In the genomic region with DNA sequence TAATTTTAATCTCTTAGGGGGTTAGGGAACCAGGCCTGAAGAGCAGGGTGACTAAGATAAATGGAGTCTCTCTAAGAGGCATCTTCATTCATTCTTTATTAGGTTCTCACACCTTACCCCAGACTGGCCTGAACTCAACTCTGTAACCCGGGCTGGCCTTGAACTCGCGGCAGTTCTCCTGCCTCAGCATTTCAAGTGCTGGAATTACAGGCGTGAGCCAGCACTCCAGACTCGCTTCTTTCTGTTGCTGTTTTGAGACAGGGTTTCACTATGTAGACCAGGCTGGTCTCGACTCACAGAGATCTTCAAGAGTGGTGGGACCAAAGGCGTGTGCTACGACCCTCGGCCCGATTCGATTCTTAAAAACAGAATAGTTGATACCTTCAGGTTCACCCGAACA, we compare ENCODE assay signal across 8 mouse cellular contexts. TPM values are rescaled to one million over a fixed set of nuclear protein-coding genes. Genes with fewer than 3 reads are reported as not detected.
DNase-seq lines count a peak whose midpoint lies in the region; ATAC-seq and TF ChIP-seq lines count a peak whose summit lies in the region.

No protein-coding gene starts in this region.

- H3K4me2 ChIP-seq in heart, embryonic 13.5 days: peak overlapping the region; percentile 77
- peak overlapping the region; percentile 79 for H3K4me2 ChIP-seq in kidney, postnatal 0 days (ENCODE audit: low read length)

- H3K9ac ChIP-seq in heart, embryonic 13.5 days: peak overlapping the region; percentile 86
- peak overlapping the region; percentile 77 for H3K9ac ChIP-seq in kidney, postnatal 0 days (ENCODE audit: low read depth, low read length)

- ATAC-seq in heart, embryonic 13.5 days (ENCODE audit: extremely low read depth, insufficient number of reproducible peaks, low FRiP score, low TSS enrichment): peak; percentile 4; the same call in 1 of the 2 replicates
- ATAC-seq in erythroid progenitor cell, adult 5-6 weeks (replicated peaks; ENCODE audit: low FRiP score, poor library complexity, severe bottlenecking): peak; percentile 36
- ATAC-seq in kidney, postnatal 0 days (replicated peaks; ENCODE audit: low FRiP score, low read depth): 0 out of 2 replicates have a peak, but pooled peaks have one; percentile 2

- H3K27ac ChIP-seq in heart, embryonic 13.5 days (replicated peaks): peak overlapping the region; percentile 84
- H3K27ac ChIP-seq in kidney, postnatal 0 days: peak overlapping the region; percentile 83

- no peak for DNase-seq in heart, postnatal 10 days
- peak; percentile 35 for DNase-seq in T-cell, adult 2 months (ENCODE audit: low spot score)
- no peak for DNase-seq in kidney, postnatal 0 days (ENCODE audit: low spot score)
- DNase-seq in ovary, postnatal 10 days (ENCODE audit: low spot score): no peak
- DNase-seq in gastrocnemius, adult 18-20 months (ENCODE audit: low spot score): no peak

- 16% methylated on average over 12 of the region's 12 CpGs for WGBS in heart, embryonic 13.5 days
- 18% methylated on average over 12 of the region's 12 CpGs for WGBS in kidney, postnatal 0 days

- peak overlapping the region; percentile 79 for H3K4me3 ChIP-seq in heart, embryonic 13.5 days
- peak overlapping the region; percentile 75 for H3K4me3 ChIP-seq in kidney, postnatal 0 days (replicated peaks; ENCODE audit: low read depth, low read length)
- peak overlapping the region; percentile 95 for H3K4me3 ChIP-seq in megakaryocyte, embryonic 14.5 days (replicated peaks)

- peaks cover 19% of the 10 kb centered on the region for H3K4me1 ChIP-seq in heart, embryonic 13.5 days
- H3K4me1 ChIP-seq in kidney, postnatal 0 days (replicated peaks; ENCODE audit: insufficient read depth, low read length): no peaks in the 10 kb centered on the region; the same call in 1 of the 2 replicates
- H3K4me1 ChIP-seq in megakaryocyte, embryonic 14.5 days: peaks cover 42% of the 10 kb centered on the region

- no peak for TF ChIP-seq CTCF in kidney, postnatal 0 days (IDR thresholded peaks at IDR 0.05; ENCODE audit: low read depth)

- H3K27me3 ChIP-seq in heart, embryonic 13.5 days (replicated peaks): peaks cover 16% of the 10 kb centered on the region
- no peaks in the 10 kb centered on the region for H3K27me3 ChIP-seq in kidney, postnatal 0 days (ENCODE audit: insufficient read depth, low read length)
- H3K27me3 ChIP-seq in megakaryocyte, embryonic 14.5 days (replicated peaks): no peaks in the 10 kb centered on the region

- intact Hi-C loops in heart, postnatal 10 days (cut with DNase I): no loop called here

- peaks cover 35% of the 10 kb centered on the region for H3K36me3 ChIP-seq in heart, embryonic 13.5 days
- H3K36me3 ChIP-seq in kidney, postnatal 0 days (ENCODE audit: insufficient read depth, low read length): peaks cover 14% of the 10 kb centered on the region
- peaks cover 42% of the 10 kb centered on the region for H3K36me3 ChIP-seq in megakaryocyte, embryonic 14.5 days (replicated peaks; ENCODE audit: low read length)

- H3K9me3 ChIP-seq in heart, embryonic 13.5 days: no peaks in the 10 kb centered on the region
- H3K9me3 ChIP-seq in kidney, postnatal 0 days (replicated peaks; ENCODE audit: low read length): no peaks in the 10 kb centered on the region
- H3K9me3 ChIP-seq in megakaryocyte, embryonic 14.5 days: no peaks in the 10 kb centered on the region

RNA-seq across cellular contexts. Expression of a gene that starts 1.3 kb away (rescaled TPM):
- 36.2 and 36.4 TPM in 2 replicates for polyA plus RNA-seq in heart, embryonic 13.5 days (2015; fragmentation: Nextera tagmentation; extraction: Ambion mirVana)
- 10 to 100 TPM; 39.1 to 42.0 TPM for total RNA-seq in heart, postnatal 10 days (2021)
- 56.2 and 58.0 TPM in 2 replicates for total RNA-seq in erythroid progenitor cell, adult 5-6 weeks (2015; ENCODE audit: low replicate concordance)
- total RNA-seq in erythroid progenitor cell, adult 5-6 weeks (2017; ENCODE audit: low replicate concordance): 114 and 124 TPM in 2 replicates
- polyA plus RNA-seq in kidney, postnatal 0 days (2015; fragmentation: Nextera tagmentation; extraction: Ambion mirVana): 39.6 and 42.2 TPM in 2 replicates
- polyA plus RNA-seq in megakaryocyte, embryonic 14.5 days (2012; ENCODE audit: insufficient read depth, low replicate concordance): 29.9 and 34.3 TPM in 2 replicates
- total RNA-seq in gastrocnemius, adult 18-20 months (2021): 10 to 100 TPM; 43.1 to 54.1 TPM

RNA-seq across cellular contexts. Expression of a gene that starts 2.7 kb away (rescaled TPM):
- polyA plus RNA-seq in heart, embryonic 13.5 days (2015; fragmentation: Nextera tagmentation; extraction: Ambion mirVana): 3.6 and 4.0 TPM in 2 replicates
- total RNA-seq in heart, postnatal 10 days (2021): 10 to 100 TPM; 12.2 to 12.8 TPM
- 0.72 and 1.7 TPM in 2 replicates for total RNA-seq in erythroid progenitor cell, adult 5-6 weeks (2015; ENCODE audit: low replicate concordance)
- total RNA-seq in erythroid progenitor cell, adult 5-6 weeks (2017; ENCODE audit: low replicate concordance): 1.8 and 4.6 TPM in 2 replicates
- 4.4 and 4.8 TPM in 2 replicates for polyA plus RNA-seq in kidney, postnatal 0 days (2015; fragmentation: Nextera tagmentation; extraction: Ambion mirVana)
- polyA plus RNA-seq in megakaryocyte, embryonic 14.5 days (2012; ENCODE audit: insufficient read depth, low replicate concordance): 1.1 TPM in 1 of 2 replicates, not detected in the other
- 10 to 100 TPM; 10.8 to 11.7 TPM for total RNA-seq in gastrocnemius, adult 18-20 months (2021)

RNA-seq across cellular contexts. Expression of a gene that starts 21.9 kb away (rescaled TPM):
- polyA plus RNA-seq in heart, embryonic 13.5 days (2015; fragmentation: Nextera tagmentation; extraction: Ambion mirVana): 7.7 and 8.0 TPM in 2 replicates
- total RNA-seq in heart, postnatal 10 days (2021): not detected
- total RNA-seq in erythroid progenitor cell, adult 5-6 weeks (2015; ENCODE audit: low replicate concordance): 8.4 TPM in 1 of 2 replicates, not detected in the other
- total RNA-seq in erythroid progenitor cell, adult 5-6 weeks (2017; ENCODE audit: low replicate concordance): not detected in 2 replicates
- 29.8 and 37.6 TPM in 2 replicates for polyA plus RNA-seq in kidney, postnatal 0 days (2015; fragmentation: Nextera tagmentation; extraction: Ambion mirVana)
- polyA plus RNA-seq in megakaryocyte, embryonic 14.5 days (2012; ENCODE audit: insufficient read depth, low replicate concordance): 17.8 and 46.3 TPM in 2 replicates
- total RNA-seq in gastrocnemius, adult 18-20 months (2021): not detected

RNA-seq across cellular contexts. Expression of a gene that starts 36.7 kb away (rescaled TPM):
- 11.5 and 12.3 TPM in 2 replicates for polyA plus RNA-seq in heart, embryonic 13.5 days (2015; fragmentation: Nextera tagmentation; extraction: Ambion mirVana)
- 10 to 100 TPM; 39.2 to 41.1 TPM for total RNA-seq in heart, postnatal 10 days (2021)
- total RNA-seq in erythroid progenitor cell, adult 5-6 weeks (2015; ENCODE audit: low replicate concordance): 45.4 and 49.9 TPM in 2 replicates
- 22.5 and 28.8 TPM in 2 replicates for total RNA-seq in erythroid progenitor cell, adult 5-6 weeks (2017; ENCODE audit: low replicate concordance)
- polyA plus RNA-seq in kidney, postnatal 0 days (2015; fragmentation: Nextera tagmentation; extraction: Ambion mirVana): 13.3 and 13.7 TPM in 2 replicates
- 5.2 and 18.4 TPM in 2 replicates for polyA plus RNA-seq in megakaryocyte, embryonic 14.5 days (2012; ENCODE audit: insufficient read depth, low replicate concordance)
- 10 to 100 TPM; 27.2 to 31.8 TPM for total RNA-seq in gastrocnemius, adult 18-20 months (2021)

RNA-seq across cellular contexts. Expression of a gene that starts 58.0 kb away (rescaled TPM):
- 0.22 TPM in 1 of 2 replicates, not detected in the other for polyA plus RNA-seq in heart, embryonic 13.5 days (2015; fragmentation: Nextera tagmentation; extraction: Ambion mirVana)
- total RNA-seq in heart, postnatal 10 days (2021): under 1 TPM; 0.12 to 0.24 TPM
- total RNA-seq in erythroid progenitor cell, adult 5-6 weeks (2015; ENCODE audit: low replicate concordance): not detected in 2 replicates
- not detected in 2 replicates for total RNA-seq in erythroid progenitor cell, adult 5-6 weeks (2017; ENCODE audit: low replicate concordance)
- polyA plus RNA-seq in kidney, postnatal 0 days (2015; fragmentation: Nextera tagmentation; extraction: Ambion mirVana): 76.6 and 89.9 TPM in 2 replicates
- not detected in 2 replicates for polyA plus RNA-seq in megakaryocyte, embryonic 14.5 days (2012; ENCODE audit: insufficient read depth, low replicate concordance)
- under 1 TPM; 0.38 to 0.62 TPM for total RNA-seq in gastrocnemius, adult 18-20 months (2021)
